Mouse (Mus musculus): ENCODE results near the gene Pin4. TPM values are rescaled to one million over a fixed set of nuclear protein-coding genes. Genes with fewer than 3 reads are reported as not detected.
A peak's percentile ranks its signal among the peaks of the same experiment; 100 is the strongest.

Gene Pin4
- polyA plus RNA-seq, 1 experiment from 2014 or later: 71.0 TPM

- 41% methylated on average over 3 of the region's 3 CpGs for WGBS
- Histone ChIP-seq H3K9me3 (ENCODE audit: low read depth, low read length) (no peaks in the 10 kb centered on the region), H3K4me3 (ENCODE audit: low read depth, low read length) (no peak overlapping the region), H3K4me2 (no peak overlapping the region), H3K27me3 (ENCODE audit: insufficient read depth, low read length) (no peaks in the 10 kb centered on the region), H3K27ac (ENCODE audit: low read depth) (no peak overlapping the region), H3K36me3 (ENCODE audit: insufficient read depth) (no peaks in the 10 kb centered on the region), H3K4me1 (ENCODE audit: insufficient read depth) (no peaks in the 10 kb centered on the region), H3K9ac (no peak overlapping the region)
- DNase-seq (no peak), ATAC-seq (ENCODE audit: insufficient read depth) (no peak)
- TF ChIP-seq CTCF (IDR thresholded peaks at IDR 0.05; ENCODE audit: low read depth): no peak
These were observed 50.9 kb downstream of the Pin4 start for GRCm38 (mm10) chrX:102170135-102170534.

- TF ChIP-seq CTCF (IDR thresholded peaks at IDR 0.05; ENCODE audit: low read depth): no peak
- Histone ChIP-seq H3K27me3 (ENCODE audit: insufficient read depth, low read length) (no peaks in the 10 kb centered on the region), H3K9me3 (ENCODE audit: low read depth, low read length) (no peaks in the 10 kb centered on the region), H3K27ac (ENCODE audit: low read depth) (no peak overlapping the region), H3K4me2 (no peak overlapping the region), H3K36me3 (ENCODE audit: insufficient read depth) (no peaks in the 10 kb centered on the region), H3K4me3 (ENCODE audit: low read depth, low read length) (no peak overlapping the region), H3K4me1 (ENCODE audit: insufficient read depth) (no peaks in the 10 kb centered on the region), H3K9ac (no peak overlapping the region)
- 37% methylated on average over 3 of the region's 3 CpGs for WGBS
- ATAC-seq (ENCODE audit: insufficient read depth): no peak
- no peak for DNase-seq
These were observed 51.7 kb downstream of the Pin4 start for GRCm38 (mm10) chrX:102170900-102171299.

DNA sequence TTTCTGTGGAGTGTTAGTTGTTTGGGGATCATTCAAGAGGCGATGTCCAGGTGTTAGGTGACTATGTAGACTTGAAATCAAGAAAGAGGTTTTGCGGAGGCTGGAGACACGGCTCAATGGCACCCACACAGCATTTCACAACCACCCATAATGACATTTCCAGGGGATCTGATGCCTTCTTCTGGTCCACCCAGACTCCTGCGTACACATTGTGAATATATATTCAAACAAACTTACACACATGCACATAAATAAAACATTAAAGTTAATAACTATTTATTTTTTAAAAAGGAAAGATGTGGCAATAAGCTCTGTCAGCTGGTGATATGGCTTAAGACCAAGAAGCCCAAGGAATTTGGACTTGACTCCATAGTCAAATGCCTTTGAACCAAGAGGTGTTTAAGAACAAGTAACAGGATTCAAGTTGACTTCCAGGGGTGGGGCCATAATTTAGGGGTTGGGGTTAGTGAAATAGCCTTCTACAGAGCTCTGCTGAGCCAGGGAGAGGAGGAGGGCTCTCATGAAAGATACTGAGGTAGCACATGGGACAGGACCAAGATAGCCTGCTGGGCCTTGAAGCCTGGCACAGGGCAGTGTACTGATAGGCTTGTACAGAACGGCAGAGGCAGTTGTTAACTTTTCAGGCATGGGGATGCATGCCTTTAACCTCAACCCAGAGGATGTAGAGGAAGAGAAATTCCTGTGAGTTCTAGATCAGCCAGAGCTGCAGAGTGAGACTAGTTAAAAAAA, 56.5 kb downstream of the Pin4 start:
- Histone ChIP-seq H3K4me2 (no peak overlapping the region), H3K4me3 (ENCODE audit: low read depth, low read length) (no peak overlapping the region), H3K9ac (no peak overlapping the region), H3K36me3 (ENCODE audit: insufficient read depth) (no peaks in the 10 kb centered on the region), H3K27me3 (ENCODE audit: insufficient read depth, low read length) (no peaks in the 10 kb centered on the region), H3K9me3 (ENCODE audit: low read depth, low read length) (no peaks in the 10 kb centered on the region), H3K4me1 (ENCODE audit: insufficient read depth) (no peaks in the 10 kb centered on the region), H3K27ac (ENCODE audit: low read depth) (no peak overlapping the region)
- ATAC-seq (ENCODE audit: insufficient read depth) (peak; percentile 73), DNase-seq (peak; percentile 75)
- TF ChIP-seq CTCF (IDR thresholded peaks at IDR 0.05; ENCODE audit: low read depth): no peak
- 58% methylated on average over 5 of the region's 5 CpGs for WGBS

Other genes starting within 250 kb of the Pin4 start
- gene Rtl5, start 48.1 kb upstream of the Pin4 start, polyA plus RNA-seq (2014; fragmentation: Nextera tagmentation; extraction: Ambion mirVana): 1.1 and 1.2 TPM in 2 replicates
- 22.6 and 23.8 TPM in 2 replicates for gene Ercc6l, start 37.6 kb downstream of the Pin4 start, polyA plus RNA-seq (2014; fragmentation: Nextera tagmentation; extraction: Ambion mirVana)
- 977 and 1,016 TPM in 2 replicates for gene Rps4x, start 69.9 kb downstream of the Pin4 start, polyA plus RNA-seq (2014; fragmentation: Nextera tagmentation; extraction: Ambion mirVana)
- gene Cited1, start 132.7 kb downstream of the Pin4 start, polyA plus RNA-seq (2014; fragmentation: Nextera tagmentation; extraction: Ambion mirVana): 6.2 and 8.9 TPM in 2 replicates